Comparison of ENCODE assay signal across 10 mouse cellular contexts in genomic region chr8:35961615-35962220, GRCm38 (mm10).
DNase-seq lines count a peak whose midpoint lies in the region; ATAC-seq and TF ChIP-seq lines count a peak whose summit lies in the region.
"Had no signal": no experiment of that assay in that cellular context is flagged by ENCODE, and none has a peak within 500 bp of the region (broad histone marks: within the 10 kb centered on the region; RNA-seq: fewer than 3 reads in every experiment).

No protein-coding gene starts in this region.

- H3K27me3 ChIP-seq in kidney, embryonic 16.5 days (ENCODE audit: insufficient read depth, low read length): no peaks in the 10 kb centered on the region
- H3K27me3 ChIP-seq in kidney, adult 2 months (replicated peaks; ENCODE audit: control insufficient read depth, insufficient read depth, low read length): no peaks in the 10 kb centered on the region
- no peaks in the 10 kb centered on the region for H3K27me3 ChIP-seq in limb, embryonic 12.5 days
- no peaks in the 10 kb centered on the region for H3K27me3 ChIP-seq in intestine, embryonic 16.5 days (replicated peaks; ENCODE audit: control insufficient read depth, insufficient read depth, low read length)
- H3K27me3 ChIP-seq: liver, embryonic 13.5 days; neural tube, embryonic 13.5 days had no signal

- H3K27ac ChIP-seq in kidney, embryonic 16.5 days (ENCODE audit: low read length): no peak overlapping the region
- H3K27ac ChIP-seq in kidney, adult 2 months (ENCODE audit: insufficient read depth, low read depth, low read length): no peak overlapping the region
- peak overlapping the region; percentile 76 for H3K27ac ChIP-seq in limb, embryonic 12.5 days
- H3K27ac ChIP-seq in intestine, embryonic 16.5 days (ENCODE audit: low read length): no peak overlapping the region
- H3K27ac ChIP-seq: liver, embryonic 13.5 days; neural tube, embryonic 13.5 days had no signal

- peak; percentile 40 to 60 for DNase-seq in cerebellum, adult 18-20 months
- DNase-seq in cerebellum, adult 11-12 months: no peak
- no peak for DNase-seq in kidney, adult 2 months
- peak; percentile 57 to 64 for DNase-seq in cerebellum, postnatal 10 days
- DNase-seq in right cerebral cortex, postnatal 36 days (ENCODE audit: low spot score in 2 of 2): no peak
- DNase-seq: liver, embryonic 13.5 days had no signal

- H3K4me3 ChIP-seq in kidney, embryonic 16.5 days (ENCODE audit: low read length): no peak overlapping the region
- no peak overlapping the region for H3K4me3 ChIP-seq in kidney, adult 2 months (ENCODE audit: insufficient read depth, low read depth, low read length)
- H3K4me3 ChIP-seq in limb, embryonic 12.5 days (replicated peaks): no peak overlapping the region
- H3K4me3 ChIP-seq in intestine, embryonic 16.5 days (ENCODE audit: low read length): no peak overlapping the region
- H3K4me3 ChIP-seq: liver, embryonic 13.5 days; neural tube, embryonic 13.5 days had no signal

- TF ChIP-seq POLR2A in kidney, adult 2 months (IDR thresholded peaks at IDR 0.05; ENCODE audit: low read depth, low read length): no peak

- peaks cover 18% of the 10 kb centered on the region for H3K4me1 ChIP-seq in kidney, embryonic 16.5 days (ENCODE audit: insufficient read depth, low read length)
- no peaks in the 10 kb centered on the region for H3K4me1 ChIP-seq in kidney, adult 2 months (ENCODE audit: control insufficient read depth, insufficient read depth, low read length)
- H3K4me1 ChIP-seq in limb, embryonic 12.5 days (replicated peaks): peaks cover 36% of the 10 kb centered on the region
- H3K4me1 ChIP-seq in intestine, embryonic 16.5 days (ENCODE audit: control insufficient read depth, insufficient read depth, low read length): no peaks in the 10 kb centered on the region
- H3K4me1 ChIP-seq: liver, embryonic 13.5 days had no signal

- no peak overlapping the region; the same call in 1 of the 2 replicates for H3K9ac ChIP-seq in kidney, embryonic 16.5 days (replicated peaks; ENCODE audit: low read length)
- no peak overlapping the region for H3K9ac ChIP-seq in limb, embryonic 12.5 days (replicated peaks)
- no peak overlapping the region for H3K9ac ChIP-seq in intestine, embryonic 16.5 days (ENCODE audit: low read depth, low read length)
- H3K9ac ChIP-seq: liver, embryonic 13.5 days; neural tube, embryonic 13.5 days had no signal

- peak overlapping the region; percentile 23; the same call in 1 of the 2 replicates for H3K4me2 ChIP-seq in kidney, embryonic 16.5 days (replicated peaks; ENCODE audit: low read depth, low read length)
- peak overlapping the region; percentile 19 for H3K4me2 ChIP-seq in limb, embryonic 12.5 days
- no peak overlapping the region for H3K4me2 ChIP-seq in intestine, embryonic 16.5 days (ENCODE audit: low read depth, low read length)
- H3K4me2 ChIP-seq: liver, embryonic 13.5 days; neural tube, embryonic 13.5 days had no signal

- no peak for ATAC-seq in kidney, embryonic 16.5 days (ENCODE audit: low FRiP score, low TSS enrichment)
- ATAC-seq in limb, embryonic 12.5 days (ENCODE audit: insufficient number of reproducible peaks, insufficient read depth, low FRiP score, low TSS enrichment, low read depth): no peak
- no peak for ATAC-seq in intestine, embryonic 16.5 days

- 38% methylated on average over 20 of the region's 20 CpGs for WGBS in kidney, embryonic 16.5 days
- WGBS in kidney, adult 2 months: 33% methylated on average over 20 of the region's 20 CpGs
- 57% methylated on average over 20 of the region's 20 CpGs for WGBS in limb, embryonic 12.5 days
- WGBS in intestine, embryonic 16.5 days: 64% methylated on average over 20 of the region's 20 CpGs

- H3K36me3 ChIP-seq in kidney, embryonic 16.5 days (ENCODE audit: insufficient read depth, low read length): no peaks in the 10 kb centered on the region
- no peaks in the 10 kb centered on the region for H3K36me3 ChIP-seq in kidney, adult 2 months (ENCODE audit: control insufficient read depth, insufficient read depth, low read length)
- no peaks in the 10 kb centered on the region for H3K36me3 ChIP-seq in limb, embryonic 12.5 days
- no peaks in the 10 kb centered on the region for H3K36me3 ChIP-seq in intestine, embryonic 16.5 days (ENCODE audit: control insufficient read depth, insufficient read depth, low read length)
- H3K36me3 ChIP-seq: liver, embryonic 13.5 days; neural tube, embryonic 13.5 days had no signal

- no peaks in the 10 kb centered on the region for H3K9me3 ChIP-seq in kidney, embryonic 16.5 days (ENCODE audit: low read length)
- H3K9me3 ChIP-seq in limb, embryonic 12.5 days: no peaks in the 10 kb centered on the region
- H3K9me3 ChIP-seq in intestine, embryonic 16.5 days (ENCODE audit: control insufficient read depth, low read length): no peaks in the 10 kb centered on the region; the same call in 1 of the 2 replicates
- H3K9me3 ChIP-seq: liver, embryonic 13.5 days; neural tube, embryonic 13.5 days had no signal

- TF ChIP-seq CTCF in kidney, adult 2 months (conservative IDR thresholded peaks at IDR 0.05; ENCODE audit: insufficient read depth, insufficient read length, low read depth, low read length): no peak

Comparison
In these comparisons a context has a peak if more than half of its experiments do, and no peak if none do; other contexts are left out.
1. DNase-seq: peak in cerebellum, adult 18-20 months (2 of 2) and cerebellum, postnatal 10 days (2 of 2); none in cerebellum, adult 11-12 months (single experiment), kidney, adult 2 months (single experiment) and right cerebral cortex, postnatal 36 days (0 of 2).